Mouse (Mus musculus) hindbrain, postnatal 0 days (tissue): ENCODE results near the gene Smarca2. TPM values are rescaled to one million over a fixed set of nuclear protein-coding genes. Genes with fewer than 3 reads are reported as not detected.
"Not testable (repeated sequence)": the region's sequence is repeated elsewhere in the genome, so short reads cannot be mapped to it uniquely, and the experiment has no call there.

Experiments
- ATAC-seq: fragments of 200-750 bp; cut with Nextera tagmentation; 2 replicates; pipeline ENCODE4 v1.8.0; 2017; ENCODE audit warnings: mild to moderate bottlenecking, moderate TSS enrichment, moderate library complexity
- DNase-seq: peaks from one replicate; pipeline ENCODE4 v3.0.0-alpha.2; 2015; ENCODE audit warnings: low spot score
- H3K27ac ChIP-seq: fragments of 300-500 bp; sonication (generic); 2 replicates; pipeline ENCODE4 v1.5.1; 2014; ENCODE audit warnings: mild to moderate bottlenecking
- H3K27me3 ChIP-seq: fragments of 300-500 bp; sonication (generic); 2 replicates; pipeline ENCODE4 v1.6.1; 2014; ENCODE audit warnings: low read length, mixed read lengths; ENCODE audit not compliant: insufficient read depth
- H3K36me3 ChIP-seq: fragments of 300-500 bp; sonication (generic); 2 replicates; pipeline ENCODE4 v1.6.1; 2014; ENCODE audit warnings: low read length, mixed read lengths; ENCODE audit not compliant: insufficient read depth
- H3K4me1 ChIP-seq: fragments of 300-500 bp; sonication (generic); 2 replicates; pipeline ENCODE4 v1.6.1; 2014; ENCODE audit warnings: antibody characterized with exemption, low read length, mixed read lengths; ENCODE audit not compliant: insufficient read depth
- H3K4me2 ChIP-seq: fragments of 300-500 bp; sonication (generic); 2 replicates; pipeline ENCODE4 v1.6.1; 2014; ENCODE audit warnings: low read depth, mild to moderate bottlenecking, low read length, moderate library complexity, mixed read lengths
- H3K4me3 ChIP-seq: fragments of 300-500 bp; sonication (generic); 2 replicates; pipeline ENCODE4 v1.5.1; 2014; ENCODE audit warnings: low read length
- H3K9ac ChIP-seq: fragments of 300-500 bp; sonication (generic); replicated peaks from 2 replicates; pipeline ENCODE4 v1.6.1; 2014; ENCODE audit warnings: mild to moderate bottlenecking, low read length, moderate library complexity, mixed read lengths
- H3K9me3 ChIP-seq: fragments of 300-500 bp; sonication (generic); 2 replicates; pipeline ENCODE4 v1.6.1; 2016; ENCODE audit warnings: low read length, mixed read lengths
- CTCF ChIP-seq: IDR thresholded peaks from 2 replicates; pipeline ENCODE4 v1.5.1; 2016; ENCODE audit warnings: antibody characterized with exemption, control low read depth, low read depth
- whole genome bisulfite sequencing: fragments of 180-500 bp; shearing (Covaris S2); extraction: QIAGEN DNeasy Blood & Tissue Kit; methylation state at CpG from one replicate; pipeline ENCODE4 v1.1.7; 2014; 5-methylcytosine and 5-hydroxymethylcytosine counted together
- polyA plus RNA-seq: library from polyadenylated mRNA; unstranded; fragments of >200 nt; fragmentation: Nextera tagmentation; extraction: Ambion mirVana; gene quantifications from 2 replicates; pipeline ENCODE4 v1.2.1, GENCODE M21; 2015
- total RNA-seq: library from RNA; depleted of rRNA; stranded (reverse); fragments of >200 nt; gene quantifications from 2 replicates; pipeline ENCODE4 v1.2.3, GENCODE M21; 2014

Smarca2 gene
- total and polyA plus RNA-seq, 2 experiments from 2014 or later: 82.0 to 87.7 TPM

GRCm38 (mm10) chr19:26733546-26734100 lies 128.8 kb downstream of the Smarca2 start:
- H3K27me3 ChIP-seq: no peaks in the 10 kb centered on the region
- WGBS: 39% methylated on average over 7 of the region's 7 CpGs
- ATAC-seq: peak; percentile 60; the same call in 1 of the 2 replicates

DNA sequence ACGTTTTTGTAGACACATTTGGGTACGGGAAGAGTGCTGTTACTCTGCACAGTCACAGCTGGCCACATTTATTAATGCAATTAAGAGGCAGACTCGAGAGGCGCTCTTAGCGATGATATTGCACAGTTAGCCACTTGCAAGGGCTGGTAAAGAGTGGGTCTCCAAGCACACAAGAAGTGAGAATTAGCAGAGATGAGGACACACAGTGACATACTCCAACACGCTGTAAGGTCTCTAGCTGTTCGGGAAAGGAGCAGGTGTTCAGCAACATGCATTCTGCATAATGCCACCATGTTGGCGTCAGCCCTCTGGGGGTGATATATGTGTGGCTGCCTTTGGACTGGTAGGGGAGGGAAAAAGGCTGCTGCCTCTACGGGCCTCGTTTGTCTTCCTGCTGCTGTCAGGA lies 129.9 kb downstream of the Smarca2 start:
- DNase-seq (peak; percentile 37), ATAC-seq (peak; percentile 44; the same call in 1 of the 2 replicates)
- no peaks in the 10 kb centered on the region for H3K36me3 ChIP-seq
- H3K9ac ChIP-seq: no peak overlapping the region
- H3K27me3 ChIP-seq: no peaks in the 10 kb centered on the region
- no peak overlapping the region for H3K4me3 ChIP-seq
- H3K4me2 ChIP-seq: no peak overlapping the region
- no peak for TF ChIP-seq CTCF
- 0 out of 2 replicates have a peak, but pooled peaks cover 11% of the 10 kb centered on the region for H3K4me1 ChIP-seq
- H3K27ac ChIP-seq: 0 out of 2 replicates have a peak overlapping the region, but pooled peaks have one; percentile 20
- WGBS: 57% methylated on average over 10 of the region's 10 CpGs
- no peaks in the 10 kb centered on the region for H3K9me3 ChIP-seq

More at GRCm38 (mm10) chr19:26733546-26734100, 128.8 kb downstream of the Smarca2 start:
- Histone ChIP-seq H3K4me2 (no peak overlapping the region), H3K36me3 (no peaks in the 10 kb centered on the region), H3K27ac (peak overlapping the region; percentile 8; the same call in 1 of the 2 replicates), H3K4me1 (0 out of 2 replicates have a peak, but pooled peaks cover 11% of the 10 kb centered on the region), H3K4me3 (no peak overlapping the region), H3K9ac (no peak overlapping the region), H3K9me3 (no peaks in the 10 kb centered on the region)
- TF ChIP-seq CTCF: no peak
- DNase-seq: no peak

GRCm38 (mm10) chr19:26745021-26745420 lies 140.2 kb downstream of the Smarca2 start:
- not testable (repeated sequence) for H3K4me3 ChIP-seq, H3K9me3 ChIP-seq, DNase-seq, H3K27ac ChIP-seq, H3K4me2 ChIP-seq, H3K9ac ChIP-seq, H3K36me3 ChIP-seq, H3K27me3 ChIP-seq, ATAC-seq
- WGBS: 93% methylated on average over 4 of the region's 4 CpGs
- peaks cover 12% of the 10 kb centered on the region for H3K4me1 ChIP-seq

DNA sequence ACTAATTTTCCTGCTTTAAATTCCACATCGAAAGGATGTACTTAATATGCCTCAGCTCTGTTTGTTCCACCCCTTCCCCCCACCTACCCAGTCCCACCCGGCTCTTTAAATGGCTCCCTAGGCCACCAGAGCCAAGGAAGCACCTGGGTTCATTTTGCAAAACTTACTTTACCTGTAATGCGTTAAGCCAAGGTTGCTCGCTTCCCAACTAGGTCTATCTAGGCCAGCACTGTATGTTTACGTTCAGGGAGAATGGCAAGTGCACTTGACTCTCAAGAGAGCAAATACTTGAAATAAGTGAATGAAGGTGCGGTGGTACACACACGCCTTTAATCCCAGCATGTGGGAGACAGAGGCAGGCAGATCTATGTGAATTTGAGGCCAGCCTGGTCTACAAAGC lies 140.7 kb downstream of the Smarca2 start:
- Histone ChIP-seq H3K27me3 (no peaks in the 10 kb centered on the region), H3K27ac (no peak overlapping the region), H3K9me3 (no peaks in the 10 kb centered on the region), H3K9ac (no peak overlapping the region), H3K4me1 (peaks cover 12% of the 10 kb centered on the region), H3K4me3 (no peak overlapping the region), H3K4me2 (no peak overlapping the region), H3K36me3 (no peaks in the 10 kb centered on the region)
- ATAC-seq (no peak), DNase-seq (no peak)
- TF ChIP-seq CTCF: no peak
- 93% methylated on average over 7 of the region's 7 CpGs for WGBS

- Histone ChIP-seq H3K27me3 (no peaks in the 10 kb centered on the region), H3K27ac (peak overlapping the region; percentile 95), H3K36me3 (no peaks in the 10 kb centered on the region), H3K4me3 (no peak overlapping the region), H3K9ac (no peak overlapping the region; the same call in 1 of the 2 replicates), H3K4me2 (no peak overlapping the region), H3K4me1 (peaks cover 12% of the 10 kb centered on the region), H3K9me3 (no peaks in the 10 kb centered on the region)
- DNase-seq: no peak
- no peak for TF ChIP-seq CTCF
- no peak for ATAC-seq
- whole genome bisulfite sequencing: 71% methylated on average over 10 of the region's 10 CpGs
Observed at GRCm38 (mm10) chr19:26746290-26746689, 141.4 kb downstream of the Smarca2 start.

GRCm38 (mm10) chr19:26746709-26747467 lies 142.0 kb downstream of the Smarca2 start:
- peak; percentile 8 for ATAC-seq

More at GRCm38 (mm10) chr19:26746709-26747467, 142.0 kb downstream of the Smarca2 start:
- H3K4me2 ChIP-seq: peak overlapping the region; percentile 67
- H3K4me1 ChIP-seq: peaks cover 12% of the 10 kb centered on the region
- peak overlapping the region; percentile 58 for H3K9ac ChIP-seq
- H3K27ac ChIP-seq: peak overlapping the region; percentile 95
- no peaks in the 10 kb centered on the region for H3K36me3 ChIP-seq
- TF ChIP-seq CTCF: no peak
- 37% methylated on average over 6 of the region's 6 CpGs for WGBS
- no peaks in the 10 kb centered on the region for H3K9me3 ChIP-seq
- H3K27me3 ChIP-seq: no peaks in the 10 kb centered on the region
- peak overlapping the region; percentile 43 for H3K4me3 ChIP-seq
- no peak for DNase-seq
